Mouse (Mus musculus) spleen, postnatal 4 days (tissue): ENCODE results near the gene Zfp949.
A peak's percentile ranks its signal among the peaks of the same experiment; 100 is the strongest.

ENCODE experiments used
- DNase-seq, 2 experiments: peaks; one replicate each; pipeline ENCODE4 v3.0.0; 2022; ENCODE audit warnings: low spot score in 2 of 2

Zfp949 gene

GRCm38 (mm10) chr9:88547851-88548613 lies at the start of gene Zfp949:
Gene Zfp949, plus strand, starts transcription at chr9:88548020.
- peak; percentile 66 to 81 for DNase-seq

GRCm38 (mm10) chr9:88500112-88500511 lies 47.7 kb upstream of the Zfp949 start:
- DNase-seq, result no peak

GRCm38 (mm10) chr9:88501846-88502245 lies 46.0 kb upstream of the Zfp949 start:
- no peak for DNase-seq

GRCm38 (mm10) chr9:88515546-88515945 lies 32.3 kb upstream of the Zfp949 start:
- no peak for DNase-seq

GRCm38 (mm10) chr9:88516361-88516995 lies 31.3 kb upstream of the Zfp949 start:
- no peak for DNase-seq

GRCm38 (mm10) chr9:88519390-88520121 lies 28.3 kb upstream of the Zfp949 start:
- no peak for DNase-seq

- DNase-seq, result no peak
Observed at GRCm38 (mm10) chr9:88520122-88520848, 27.5 kb upstream of the Zfp949 start.

GRCm38 (mm10) chr9:88520849-88521483 lies 26.9 kb upstream of the Zfp949 start:
- DNase-seq, result no peak

GRCm38 (mm10) chr9:88521961-88522568 lies 25.8 kb upstream of the Zfp949 start:
- no peak for DNase-seq

- DNase-seq, result peak; percentile 98 to 99
Observed at GRCm38 (mm10) chr9:88522569-88523334, 25.1 kb upstream of the Zfp949 start.

- no peak for DNase-seq
Observed at GRCm38 (mm10) chr9:88523335-88523668, 24.5 kb upstream of the Zfp949 start.

- DNase-seq, result no peak
Observed at GRCm38 (mm10) chr9:88524367-88524766, 23.5 kb upstream of the Zfp949 start.

GRCm38 (mm10) chr9:88524796-88525195 lies 23.0 kb upstream of the Zfp949 start:
- DNase-seq, result no peak

- DNase-seq, result no peak
Observed at GRCm38 (mm10) chr9:88525341-88525740, 22.5 kb upstream of the Zfp949 start.

- DNase-seq, result no peak
Observed at GRCm38 (mm10) chr9:88527956-88528355, 19.9 kb upstream of the Zfp949 start.

GRCm38 (mm10) chr9:88528736-88529135 lies 19.1 kb upstream of the Zfp949 start:
- DNase-seq, result no peak

GRCm38 (mm10) chr9:88529571-88529970 lies 18.2 kb upstream of the Zfp949 start:
- DNase-seq, result no peak

- DNase-seq, result no peak
Observed at GRCm38 (mm10) chr9:88529979-88530580, 17.7 kb upstream of the Zfp949 start.

- no peak for DNase-seq
Observed at GRCm38 (mm10) chr9:88534093-88534492, 13.7 kb upstream of the Zfp949 start.
